In the genomic region with DNA sequence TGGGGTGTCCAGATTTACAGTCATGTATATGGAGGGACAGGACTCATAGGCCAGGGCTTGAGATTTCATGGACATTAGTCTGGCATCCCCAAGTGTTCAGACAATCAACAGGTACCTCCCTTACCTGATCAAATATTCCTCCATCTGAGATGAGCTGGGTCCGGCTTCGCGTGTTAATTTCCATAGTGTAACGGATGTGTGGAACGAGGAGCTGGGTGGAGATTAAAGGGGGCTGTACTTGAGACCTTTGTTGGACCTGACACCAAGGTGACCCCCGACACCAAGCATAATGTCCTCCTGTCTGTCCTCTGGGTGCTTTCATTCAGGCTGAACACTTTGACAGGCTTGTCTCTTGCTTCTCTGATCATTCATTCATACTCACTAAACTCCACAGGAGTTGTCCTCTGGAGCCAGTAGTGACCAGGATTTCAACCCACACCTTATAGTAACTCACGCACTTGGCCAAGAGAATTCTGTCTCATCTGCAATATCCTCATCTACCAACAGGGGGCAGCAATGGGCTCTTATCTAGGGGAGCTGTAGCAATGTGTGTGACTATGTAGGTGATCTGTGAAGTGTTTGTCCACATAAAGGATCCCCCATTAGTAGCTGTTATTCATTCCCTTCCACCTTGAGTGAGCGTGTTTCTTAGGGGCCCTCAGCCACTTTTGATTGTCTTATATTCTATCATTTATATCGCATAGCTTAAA, we compare ENCODE assay signal across 8 mouse cellular contexts. TPM values are rescaled to one million over a fixed set of nuclear protein-coding genes. Genes with fewer than 3 reads are reported as not detected.
A peak's percentile ranks its signal among the peaks of the same experiment; 100 is the strongest.
DNase-seq lines count a peak whose midpoint lies in the region; ATAC-seq and TF ChIP-seq lines count a peak whose summit lies in the region.

No protein-coding gene starts in this region.

- H3K27ac ChIP-seq in lung, postnatal 0 days (ENCODE audit: low read length), result no peak overlapping the region
- H3K27ac ChIP-seq in thymus, adult 2 months (ENCODE audit: control insufficient read depth, insufficient read depth, low read length), result no peak overlapping the region

- H3K9ac ChIP-seq in lung, postnatal 0 days (replicated peaks; ENCODE audit: low read depth), result no peak overlapping the region

- H3K27me3 ChIP-seq in lung, postnatal 0 days (replicated peaks; ENCODE audit: insufficient read depth, low read length), result no peaks in the 10 kb centered on the region
- H3K27me3 ChIP-seq in thymus, adult 2 months (ENCODE audit: control insufficient read depth, insufficient read depth, low read length), result no peaks in the 10 kb centered on the region

- no peak for TF ChIP-seq EP300 in lung, postnatal 0 days (IDR thresholded peaks at IDR 0.05)

- peak; percentile 89 for TF ChIP-seq CTCF in lung, postnatal 0 days (IDR thresholded peaks at IDR 0.05)
- no peak for TF ChIP-seq CTCF in thymus, adult 2 months (IDR thresholded peaks at IDR 0.05; ENCODE audit: borderline replicate concordance, control insufficient read depth, extremely low read depth, insufficient read depth, low read length, poor library complexity)

- peak; percentile 72 for DNase-seq in gastrocnemius, postnatal 10 days
- DNase-seq in gastrocnemius, adult 8-10 months (ENCODE audit: low spot score in 2 of 2), result no peak
- DNase-seq in urinary bladder, postnatal 14 days (ENCODE audit: low spot score), result peak; percentile 79
- no peak for DNase-seq in urinary bladder, adult 2 months (ENCODE audit: low spot score)
- DNase-seq in cerebellum, adult 11-12 months, result peak; percentile 42
- peak; percentile 72 to 74 for DNase-seq in heart, postnatal 36 days
- DNase-seq in lung, postnatal 0 days (ENCODE audit: low spot score), result peak; percentile 70
- DNase-seq in thymus, adult 2 months, result peak; percentile 87

- intact Hi-C loops in heart, postnatal 36 days (cut with DNase I), result no loop called here

- H3K4me1 ChIP-seq in lung, postnatal 0 days (ENCODE audit: insufficient read depth, low read depth, low read length), result no peaks in the 10 kb centered on the region
- no peaks in the 10 kb centered on the region; the same call in 1 of the 2 replicates for H3K4me1 ChIP-seq in thymus, adult 2 months (replicated peaks; ENCODE audit: control insufficient read depth, insufficient read depth, low read length)

- no peak for TF ChIP-seq POLR2A in thymus, adult 2 months (IDR thresholded peaks at IDR 0.05; ENCODE audit: control insufficient read depth, extremely low read depth, insufficient read depth, low read length, poor library complexity)

- H3K4me3 ChIP-seq in lung, postnatal 0 days (ENCODE audit: low read depth, low read length), result no peak overlapping the region
- no peak overlapping the region for H3K4me3 ChIP-seq in thymus, adult 2 months (ENCODE audit: control insufficient read depth, insufficient read depth, low read length)

- no peak overlapping the region for H3K4me2 ChIP-seq in lung, postnatal 0 days (replicated peaks; ENCODE audit: low read depth, low read length)

- no peaks in the 10 kb centered on the region for H3K9me3 ChIP-seq in lung, postnatal 0 days (ENCODE audit: low read length)

- peak; percentile 49 for ATAC-seq in lung, postnatal 0 days

- 49% methylated on average over 9 of the region's 9 CpGs for WGBS in lung, postnatal 0 days
- WGBS in thymus, adult 2 months, result 60% methylated on average over 9 of the region's 9 CpGs

- no peaks in the 10 kb centered on the region for H3K36me3 ChIP-seq in lung, postnatal 0 days (ENCODE audit: insufficient read depth, low read length)
- H3K36me3 ChIP-seq in thymus, adult 2 months (ENCODE audit: control insufficient read depth, insufficient read depth, low read length), result no peaks in the 10 kb centered on the region

RNA-seq across cellular contexts. Expression of gene Rnasek, which starts 7.6 kb away (rescaled TPM):
- 10 to 100 TPM; 91.1 to 93.0 TPM for total RNA-seq in gastrocnemius, postnatal 10 days (2021)
- total RNA-seq in gastrocnemius, adult 8-10 months (2022), result 100 to 1,000 TPM in 3 of 4 experiments, 10 to 100 TPM in 1; 92.8 to 127 (median 113) TPM
- polyA plus RNA-seq in urinary bladder, adult 2 months (2012; rRNA removed), result 128 and 143 TPM in 2 replicates
- total RNA-seq in heart, postnatal 36 days (2021), result 100 to 1,000 TPM; 106 to 113 TPM
- polyA plus RNA-seq in lung, postnatal 0 days (2015; fragmentation: Nextera tagmentation; extraction: Ambion mirVana), result 462 and 484 TPM in 2 replicates
- polyA plus RNA-seq in thymus, adult 2 months (2012; rRNA removed), result 173 and 186 TPM in 2 replicates

RNA-seq across cellular contexts. Expression of gene Gm21988, which starts 7.7 kb away (rescaled TPM):
- 1 to 10 TPM; 2.8 to 3.8 TPM for total RNA-seq in gastrocnemius, postnatal 10 days (2021)
- 1 to 10 TPM; 1.6 to 3.3 (median 3.0) TPM for total RNA-seq in gastrocnemius, adult 8-10 months (2022)
- polyA plus RNA-seq in urinary bladder, adult 2 months (2012; rRNA removed), result 7.4 and 8.7 TPM in 2 replicates
- 1 to 10 TPM; 2.1 to 3.3 TPM for total RNA-seq in heart, postnatal 36 days (2021)
- polyA plus RNA-seq in lung, postnatal 0 days (2015; fragmentation: Nextera tagmentation; extraction: Ambion mirVana), result 11.0 and 15.3 TPM in 2 replicates
- 11.1 and 11.6 TPM in 2 replicates for polyA plus RNA-seq in thymus, adult 2 months (2012; rRNA removed)

RNA-seq across cellular contexts. Expression of gene Alox12, which starts 7.9 kb away (rescaled TPM):
- total RNA-seq in gastrocnemius, postnatal 10 days (2021), result 1 to 10 TPM in 1 of 2 experiments, under 1 TPM in 1; 0.94 to 1.7 TPM
- 1 to 10 TPM in 3 of 4 experiments, under 1 TPM in 1; 0.63 to 2.2 (median 1.3) TPM for total RNA-seq in gastrocnemius, adult 8-10 months (2022)
- polyA plus RNA-seq in urinary bladder, adult 2 months (2012; rRNA removed), result 14.7 and 15.3 TPM in 2 replicates
- 1 to 10 TPM; 2.5 to 3.7 TPM for total RNA-seq in heart, postnatal 36 days (2021)
- 5.8 and 7.0 TPM in 2 replicates for polyA plus RNA-seq in lung, postnatal 0 days (2015; fragmentation: Nextera tagmentation; extraction: Ambion mirVana)
- polyA plus RNA-seq in thymus, adult 2 months (2012; rRNA removed), result 0.68 and 1.2 TPM in 2 replicates

RNA-seq across cellular contexts. Expression of gene 0610010K14Rik, which starts 9.6 kb away (rescaled TPM):
- 10 to 100 TPM; 46.0 to 51.4 TPM for total RNA-seq in gastrocnemius, postnatal 10 days (2021)
- total RNA-seq in gastrocnemius, adult 8-10 months (2022), result 10 to 100 TPM; 29.8 to 36.3 (median 35.5) TPM
- 55.2 and 69.0 TPM in 2 replicates for polyA plus RNA-seq in urinary bladder, adult 2 months (2012; rRNA removed)
- total RNA-seq in heart, postnatal 36 days (2021), result 10 to 100 TPM; 32.7 to 38.0 TPM
- polyA plus RNA-seq in lung, postnatal 0 days (2015; fragmentation: Nextera tagmentation; extraction: Ambion mirVana), result 115 and 118 TPM in 2 replicates
- polyA plus RNA-seq in thymus, adult 2 months (2012; rRNA removed), result 150 and 153 TPM in 2 replicates

RNA-seq across cellular contexts. Expression of gene Bcl6b, which starts 17.7 kb away (rescaled TPM):
- 10 to 100 TPM; 12.6 to 21.5 TPM for total RNA-seq in gastrocnemius, postnatal 10 days (2021)
- total RNA-seq in gastrocnemius, adult 8-10 months (2022), result 1 to 10 TPM; 1.2 to 3.9 (median 2.3) TPM
- polyA plus RNA-seq in urinary bladder, adult 2 months (2012; rRNA removed), result 4.0 and 4.1 TPM in 2 replicates
- total RNA-seq in heart, postnatal 36 days (2021), result 10 to 100 TPM; 19.7 to 20.0 TPM
- polyA plus RNA-seq in lung, postnatal 0 days (2015; fragmentation: Nextera tagmentation; extraction: Ambion mirVana), result 19.2 and 31.6 TPM in 2 replicates
- polyA plus RNA-seq in thymus, adult 2 months (2012; rRNA removed), result 0.97 and 1.6 TPM in 2 replicates

Comparison
In these comparisons a context has a peak if more than half of its experiments do, and no peak if none do; other contexts are left out.
1. DNase-seq: peak in gastrocnemius, postnatal 10 days (single experiment), urinary bladder, postnatal 14 days (single experiment), cerebellum, adult 11-12 months (single experiment), heart, postnatal 36 days (2 of 2), lung, postnatal 0 days (single experiment) and thymus, adult 2 months (single experiment); none in gastrocnemius, adult 8-10 months (0 of 2) and urinary bladder, adult 2 months (single experiment).